Mouse (Mus musculus): ENCODE measurements around the gene Slc29a1.

Gene Slc29a1

DNA sequence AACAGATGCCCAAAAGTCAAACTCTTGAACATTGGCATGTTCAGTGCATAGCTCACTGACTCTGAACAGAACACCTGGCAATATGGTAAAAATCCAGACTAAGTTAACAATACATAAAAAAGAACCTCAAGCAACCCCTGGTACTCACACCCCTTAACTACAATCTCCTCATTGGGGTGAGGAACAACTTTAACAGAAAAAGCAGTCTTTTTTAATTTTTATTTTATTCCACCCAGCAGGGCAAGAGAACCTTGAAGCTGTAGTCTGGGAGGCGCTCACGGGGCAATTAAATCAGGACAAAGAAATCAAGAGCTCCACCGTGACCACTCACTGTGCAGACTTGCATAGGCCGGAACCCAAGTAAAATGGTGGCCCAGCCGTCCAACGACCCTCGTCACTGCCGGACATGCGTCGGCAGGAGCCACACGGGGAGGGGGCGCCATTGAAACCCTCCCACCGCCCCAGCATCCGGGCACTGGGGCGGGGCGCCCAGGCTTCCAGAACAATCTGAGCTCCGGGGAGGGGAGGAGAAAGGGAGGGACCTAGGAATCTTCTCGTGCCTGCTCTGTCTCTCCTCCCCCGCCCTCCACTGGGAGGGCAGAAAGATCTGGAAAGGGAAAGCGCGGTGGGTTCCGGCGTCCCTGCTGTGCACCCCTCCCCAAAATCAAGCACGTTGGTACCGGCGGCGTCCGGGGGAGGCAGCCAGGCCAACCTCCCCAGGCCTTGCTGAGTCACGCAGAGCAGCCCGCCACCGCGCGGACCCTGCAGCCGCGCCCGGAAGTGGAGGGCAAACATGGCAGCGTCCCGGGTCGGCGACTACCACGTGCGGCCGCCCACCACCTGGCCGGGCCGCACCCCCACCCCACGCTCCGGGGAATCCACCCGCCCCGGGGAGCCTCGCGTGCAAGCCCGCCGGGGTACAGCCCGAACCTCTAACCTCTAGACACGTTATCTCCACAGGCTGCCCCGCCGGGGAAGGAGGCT lies 27.0 kb downstream of the Slc29a1 start:
- in situ Hi-C loops (cut with MboI, MseI), result loop anchor here (25.0 kb wide), 1 partner anchor 1940 kb away; the partner anchor contains the start of genes Ccnd3 and Taf8

DNA sequence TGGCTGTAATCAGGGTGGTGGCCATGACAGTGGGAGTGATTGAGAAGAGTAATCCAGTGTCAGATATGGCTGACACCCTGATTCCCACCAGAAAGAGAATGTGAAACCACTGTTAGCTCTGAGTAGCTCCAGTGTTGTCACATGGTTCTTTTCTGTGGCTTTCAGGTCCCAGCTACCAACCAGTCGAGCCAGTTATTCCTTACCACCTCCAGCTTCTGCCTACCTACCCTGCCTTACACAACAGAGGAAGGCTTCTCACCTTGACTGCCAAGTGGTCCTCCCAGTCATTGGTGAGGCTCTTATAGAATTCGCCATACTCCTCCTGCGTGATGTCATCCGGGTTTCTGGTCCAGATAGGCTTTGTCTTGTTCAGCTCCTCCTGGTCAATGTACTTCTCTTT lies 29.4 kb downstream of the Slc29a1 start:
- in situ Hi-C loops (cut with MboI, MseI), result loop anchor here (10.0 to 25.0 kb wide), 2 partner anchors 595 to 1942 kb away; partner anchors contain the start of genes Ccnd3, Gtpbp2 and Taf8

DNA sequence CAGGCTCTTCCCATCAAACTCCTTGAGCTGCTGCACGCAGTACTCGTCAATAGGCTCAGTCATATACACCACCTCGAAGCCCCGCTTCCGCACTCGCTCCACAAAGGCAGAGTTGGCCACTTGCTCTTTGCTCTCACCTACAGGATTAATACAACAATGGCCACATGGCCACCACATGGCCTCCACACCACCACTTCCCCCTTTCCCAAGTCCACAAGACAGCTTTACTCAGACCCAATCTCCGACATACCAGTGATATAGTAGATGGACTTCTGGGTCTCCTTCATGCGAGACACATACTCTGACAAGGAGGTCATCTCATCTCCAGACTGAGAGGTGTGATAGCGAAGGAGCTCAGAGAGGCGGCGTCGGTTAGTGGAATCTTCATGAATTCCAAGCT lies 30.4 kb downstream of the Slc29a1 start:
- in situ Hi-C loops (cut with MboI, MseI), result loop anchor here (10.0 to 25.0 kb wide), 2 partner anchors 596 to 1943 kb away; partner anchors contain the start of genes Ccnd3, Gtpbp2 and Taf8

DNA sequence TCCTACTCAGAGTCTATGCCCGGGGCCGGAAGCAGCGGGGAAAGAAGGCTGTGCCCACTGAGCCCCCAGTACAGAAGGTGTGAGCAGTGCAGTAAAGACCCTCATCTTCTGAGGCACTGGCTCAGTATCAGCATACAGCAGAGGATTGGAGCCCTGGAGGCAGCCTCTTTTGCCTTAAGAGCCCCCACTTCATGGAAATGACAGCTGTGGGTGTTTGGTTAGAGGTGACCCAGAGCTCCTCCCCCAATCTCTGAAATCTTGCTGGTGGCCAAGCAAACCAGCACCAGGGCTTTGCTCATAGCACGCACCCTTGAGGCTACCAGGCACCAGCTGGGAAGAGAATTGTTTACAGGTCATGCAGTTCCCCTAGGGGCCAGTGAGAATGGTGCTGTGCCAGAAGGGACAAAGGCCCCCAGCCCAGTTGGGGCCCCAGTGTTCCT lies 32.2 kb downstream of the Slc29a1 start:
- in situ Hi-C loops (cut with MboI, MseI), result loop anchor here (10.0 to 25.0 kb wide), 2 partner anchors 598 to 1945 kb away; partner anchors contain the start of genes Ccnd3, Gtpbp2 and Taf8

DNA sequence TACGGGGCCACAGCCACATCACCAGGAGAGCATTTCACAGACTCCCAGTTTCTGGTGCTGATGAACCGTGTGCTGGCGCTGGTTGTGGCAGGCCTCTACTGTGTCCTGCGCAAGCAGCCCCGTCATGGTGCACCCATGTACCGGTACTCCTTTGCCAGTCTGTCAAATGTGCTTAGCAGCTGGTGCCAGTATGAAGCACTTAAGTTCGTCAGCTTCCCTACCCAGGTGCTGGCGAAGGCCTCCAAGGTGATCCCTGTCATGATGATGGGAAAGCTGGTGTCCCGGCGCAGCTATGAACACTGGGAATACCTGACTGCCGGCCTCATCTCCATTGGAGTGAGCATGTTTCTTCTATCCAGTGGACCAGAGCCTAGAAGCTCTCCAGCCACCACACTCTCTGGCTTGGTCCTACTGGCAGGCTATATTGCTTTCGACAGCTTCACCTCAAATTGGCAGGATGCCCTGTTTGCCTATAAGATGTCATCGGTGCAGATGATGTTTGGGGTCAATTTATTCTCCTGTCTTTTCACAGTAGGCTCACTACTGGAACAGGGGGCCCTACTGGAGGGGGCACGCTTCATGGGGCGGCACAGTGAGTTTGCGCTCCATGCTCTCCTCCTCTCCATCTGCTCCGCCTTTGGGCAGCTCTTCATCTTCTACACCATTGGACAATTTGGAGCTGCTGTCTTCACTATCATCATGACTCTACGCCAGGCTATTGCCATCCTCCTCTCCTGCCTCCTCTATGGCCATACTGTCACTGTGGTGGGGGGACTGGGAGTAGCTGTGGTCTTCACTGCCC lies 32.8 kb downstream of the Slc29a1 start:
- in situ Hi-C loops (cut with MboI, MseI), result loop anchor here (10.0 to 25.0 kb wide), 2 partner anchors 598 to 1946 kb away; partner anchors contain the start of genes Ccnd3, Gtpbp2 and Taf8

DNA sequence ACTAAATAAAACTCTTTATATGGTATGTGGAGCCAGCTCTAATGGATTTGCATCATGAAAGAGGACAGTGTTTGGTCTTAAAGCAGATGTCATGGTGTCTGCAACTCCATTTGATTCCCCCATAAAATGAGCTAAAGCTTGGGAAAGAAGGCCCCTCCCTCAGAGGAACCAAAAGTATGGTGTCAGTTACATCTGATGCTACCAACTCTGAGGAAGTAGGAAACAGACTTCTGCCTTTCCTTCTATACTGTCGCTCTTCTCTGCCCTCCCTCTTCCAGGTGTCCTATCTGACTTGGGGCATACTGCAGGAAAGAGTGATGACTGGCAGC lies 33.4 kb downstream of the Slc29a1 start:
- in situ Hi-C loops (cut with MboI, MseI), result loop anchor here (10.0 to 25.0 kb wide), 2 partner anchors 599 to 1946 kb away; partner anchors contain the start of genes Ccnd3, Gtpbp2 and Taf8

DNA sequence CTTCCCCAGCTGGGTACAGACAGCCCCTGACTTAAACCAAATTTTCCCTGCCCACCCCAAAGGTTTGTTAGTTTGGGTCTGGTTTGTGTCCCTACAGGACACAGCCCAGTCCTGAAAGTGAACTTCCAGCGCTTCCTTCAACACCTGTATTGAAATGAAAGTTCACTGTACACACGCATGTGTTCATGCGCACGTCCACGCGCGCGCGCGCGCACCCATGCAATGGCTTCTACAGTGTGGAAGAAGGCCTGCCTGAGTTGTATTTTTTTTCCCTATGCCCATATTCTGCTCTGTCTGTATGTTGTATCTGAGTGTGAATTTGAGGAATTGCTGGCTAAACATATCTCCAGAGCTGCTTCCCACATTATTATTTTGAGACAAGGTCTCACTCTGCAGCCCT lies 34.3 kb downstream of the Slc29a1 start:
- in situ Hi-C loops (cut with MboI, MseI), result loop anchor here (10.0 to 25.0 kb wide), 2 partner anchors 600 to 1947 kb away; partner anchors contain the start of genes Ccnd3, Gtpbp2 and Taf8

DNA sequence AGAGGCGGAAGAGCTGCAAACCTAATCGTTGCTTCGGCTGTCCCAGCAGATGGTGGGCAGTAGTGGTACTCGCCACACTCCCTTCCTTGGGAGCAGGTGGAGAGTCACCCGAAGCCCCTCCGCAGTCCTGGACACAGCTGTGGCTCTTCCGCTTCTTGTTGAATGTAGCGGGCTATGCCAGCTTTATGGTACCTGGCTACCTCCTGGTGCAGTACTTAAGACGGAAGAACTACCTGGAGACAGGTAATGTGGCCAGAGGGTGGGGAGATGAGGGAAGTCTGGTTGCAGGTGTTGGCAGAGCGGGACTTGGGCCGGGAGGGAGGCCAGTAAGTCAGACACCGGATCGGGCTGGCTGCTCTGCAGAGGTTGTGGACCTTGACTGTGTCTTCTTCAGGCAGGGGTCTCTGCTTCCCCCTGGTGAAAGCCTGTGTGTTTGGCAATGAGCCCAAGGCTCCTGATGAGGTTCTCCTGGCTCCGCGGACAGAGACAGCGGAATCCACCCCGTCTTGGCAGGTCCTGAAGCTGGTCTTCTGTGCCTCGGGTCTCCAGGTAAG lies 34.8 kb downstream of the Slc29a1 start:
- in situ Hi-C loops (cut with MboI, MseI), result loop anchor here (10.0 to 25.0 kb wide), 2 partner anchors 600 to 1948 kb away; partner anchors contain the start of genes Ccnd3, Gtpbp2 and Taf8

DNA sequence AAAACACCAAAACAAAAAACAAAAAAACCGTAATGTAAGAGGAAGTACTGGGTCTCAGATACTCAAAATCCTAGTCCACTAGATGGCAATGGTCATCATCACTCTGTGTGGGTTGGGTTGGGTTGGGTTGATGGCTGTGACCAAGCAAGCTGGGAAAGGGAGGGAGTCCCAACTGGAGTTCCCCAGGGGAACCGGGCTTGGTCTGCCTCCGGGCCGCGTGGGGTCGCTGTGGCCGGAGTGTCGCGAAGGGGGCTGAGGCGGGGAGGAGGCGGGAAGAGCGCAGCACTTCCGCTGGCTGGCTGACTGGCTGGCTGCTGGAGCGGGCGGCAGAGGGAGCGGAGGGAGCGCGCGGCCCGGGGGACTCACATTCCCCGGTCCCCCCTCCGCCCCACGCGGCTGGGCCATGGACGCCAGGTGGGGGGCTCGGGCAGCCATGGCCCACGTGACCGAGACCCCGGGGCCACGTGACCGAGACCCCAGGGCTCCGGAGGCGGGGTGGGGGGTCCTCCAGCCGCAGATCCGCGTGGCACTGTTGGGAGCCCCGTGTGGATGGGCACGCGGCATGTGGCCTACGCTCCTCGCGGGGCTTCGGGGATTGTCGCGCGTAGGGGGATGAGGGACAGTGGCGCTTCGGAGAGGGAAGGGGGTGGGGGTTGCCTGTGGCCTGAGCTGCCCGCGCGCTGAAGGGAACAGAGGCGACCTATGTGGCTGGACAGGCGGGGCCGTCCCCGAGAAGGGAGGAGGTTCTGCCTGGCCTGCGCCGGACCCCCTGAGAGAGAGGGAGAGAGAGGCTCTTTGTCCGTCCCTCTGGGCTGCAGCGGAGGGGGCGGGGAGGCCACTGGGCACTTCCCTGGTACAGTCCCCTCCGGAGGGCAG lies 35.5 kb downstream of the Slc29a1 start, which contains the start of gene Slc35b2:
Gene Slc35b2, plus strand, starts transcription at position 220 of the 876 bp plus-strand sequence.
- in situ Hi-C loops (cut with MboI, MseI), result loop anchor here (10.0 to 25.0 kb wide), 2 partner anchors 601 to 1948 kb away; partner anchors contain the start of genes Ccnd3, Gtpbp2 and Taf8

DNA sequence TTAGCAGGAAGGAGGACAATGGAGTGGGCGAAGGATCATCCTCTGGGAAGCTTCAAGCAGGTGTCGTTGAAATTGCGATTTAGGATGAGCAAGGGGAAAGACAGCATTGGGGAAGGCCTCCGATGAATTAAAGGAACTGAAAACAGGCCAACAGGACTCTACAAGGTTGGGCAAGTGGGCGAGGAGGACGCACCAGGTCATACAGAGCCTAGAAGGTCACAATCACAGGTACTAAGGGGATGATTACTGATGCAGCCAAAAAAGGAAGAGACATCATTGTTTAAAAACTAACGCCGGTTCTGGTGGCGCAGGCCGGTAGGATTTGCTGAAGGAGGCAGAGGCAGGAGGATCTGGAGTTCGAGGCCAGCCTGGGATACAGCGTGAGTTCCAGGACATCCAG lies 36.2 kb downstream of the Slc29a1 start:
- in situ Hi-C loops (cut with MboI, MseI), result loop anchor here (10.0 to 25.0 kb wide), 2 partner anchors 602 to 1949 kb away; partner anchors contain the start of genes Ccnd3, Gtpbp2 and Taf8

DNA sequence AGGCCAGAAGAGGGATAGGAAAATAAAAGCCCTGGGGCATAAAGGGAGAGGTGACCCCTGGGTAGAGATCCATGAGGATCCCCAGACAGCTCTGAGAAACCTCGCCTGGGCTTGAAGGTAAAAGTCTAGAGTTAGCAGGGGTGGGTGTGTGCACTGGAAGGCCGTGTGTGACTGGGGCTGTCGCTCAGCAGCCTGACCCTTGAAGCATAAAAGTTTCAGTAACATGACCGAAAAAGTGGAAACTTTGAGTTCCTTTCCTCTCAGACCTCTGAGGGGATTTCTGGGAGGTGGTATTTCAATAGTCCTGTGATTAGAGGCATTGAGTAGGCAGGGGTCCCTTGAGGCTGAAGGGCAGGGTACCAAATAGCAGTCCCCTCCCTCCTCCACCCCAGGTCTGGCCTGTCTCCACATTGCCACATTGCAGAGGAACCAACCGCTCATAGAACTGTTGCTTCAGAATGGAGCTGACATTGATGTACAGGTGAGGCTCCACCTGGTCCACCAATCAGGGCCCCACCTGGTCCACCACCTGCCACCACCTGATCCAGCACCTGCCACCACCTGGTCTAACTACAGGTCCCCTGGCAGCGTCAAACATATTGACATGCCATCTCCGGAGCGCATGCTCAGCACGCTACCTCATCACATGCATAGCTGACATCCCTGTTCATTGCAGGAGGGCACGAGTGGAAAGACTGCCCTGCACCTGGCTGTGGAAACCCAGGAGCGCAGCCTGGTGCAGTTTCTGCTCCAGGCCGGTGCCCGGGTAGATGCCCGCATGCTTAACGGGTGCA lies 39.5 kb downstream of the Slc29a1 start:
- in situ Hi-C loops (cut with MboI, MseI), result loop anchor here (10.0 to 25.0 kb wide), 2 partner anchors 605 to 1952 kb away; partner anchors contain the start of genes Ccnd3, Gtpbp2 and Taf8

DNA sequence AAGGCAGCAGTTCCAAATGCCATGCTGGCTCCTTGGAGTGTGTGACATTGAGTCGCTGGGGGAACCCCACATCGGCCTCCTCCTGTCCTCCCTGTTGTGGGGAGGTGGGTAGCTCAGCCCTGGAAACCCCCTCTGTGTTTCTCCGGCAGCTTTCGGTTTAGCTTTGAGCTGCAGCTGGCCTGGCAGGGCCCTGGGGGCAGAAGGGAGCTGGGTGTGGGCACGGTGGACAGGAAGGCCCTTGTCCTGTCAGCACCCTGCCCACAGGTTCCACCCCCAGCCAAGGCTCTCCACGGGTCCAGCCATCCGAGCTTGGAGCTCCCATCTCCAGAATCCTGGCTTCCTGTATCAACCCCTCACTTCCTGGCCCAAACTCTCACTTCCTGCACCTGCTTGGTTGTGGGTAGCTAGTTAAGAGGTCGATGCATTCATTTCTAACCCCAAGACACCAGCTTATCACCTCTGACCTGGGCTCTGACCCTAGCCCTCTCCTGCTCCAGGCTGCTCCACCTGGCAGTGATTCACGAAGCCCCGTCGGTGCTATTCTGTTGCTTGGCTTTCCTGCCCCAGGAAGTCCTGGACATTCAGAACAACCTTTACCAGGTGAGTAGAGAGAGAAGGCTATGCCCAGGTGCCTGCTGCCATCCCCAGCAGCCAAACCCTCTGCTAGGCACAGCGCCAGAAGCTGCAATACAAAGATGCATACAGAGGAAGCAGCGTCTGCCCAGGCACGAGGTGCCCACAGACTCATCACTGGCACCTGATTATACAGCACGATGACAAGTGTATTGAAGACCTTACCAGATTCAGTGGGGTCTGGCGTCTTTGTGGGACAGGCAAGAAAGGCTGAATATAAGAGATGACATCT lies 41.2 kb downstream of the Slc29a1 start:
- in situ Hi-C loops (cut with MboI, MseI), result loop anchor here (25.0 kb wide), 1 partner anchor 1954 kb away; the partner anchor contains the start of genes Ccnd3 and Taf8

DNA sequence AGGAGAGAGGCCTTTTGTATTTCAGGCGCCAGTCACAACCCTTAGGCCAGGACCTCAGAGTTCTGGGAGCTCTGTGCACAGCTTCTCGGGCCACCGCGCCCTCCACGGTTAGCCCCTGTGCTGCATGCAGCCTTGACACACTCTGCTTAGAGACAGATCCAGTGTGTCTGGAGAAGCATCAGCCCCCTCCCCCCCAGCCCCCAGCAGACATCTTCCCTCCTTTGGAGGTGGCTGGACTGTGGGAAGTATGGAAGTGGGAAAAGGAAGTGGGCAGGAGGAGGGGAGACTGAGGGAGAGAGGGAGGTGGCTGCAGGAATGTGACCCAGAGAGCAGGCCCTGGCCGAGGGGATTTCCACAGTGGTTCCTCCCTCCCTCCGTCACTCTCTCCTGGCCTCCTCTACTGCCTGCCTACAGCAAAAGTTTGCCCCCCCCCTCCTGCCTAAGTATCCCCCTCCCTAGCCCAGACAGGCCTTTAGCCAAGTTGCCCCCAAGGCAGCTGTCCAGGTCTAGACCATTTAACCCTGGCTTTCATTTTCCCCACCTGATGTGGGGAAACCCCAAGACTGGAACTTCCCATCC lies 42.1 kb downstream of the Slc29a1 start:
- in situ Hi-C loops (cut with MboI, MseI), result loop anchor here (25.0 kb wide), 1 partner anchor 1955 kb away; the partner anchor contains the start of genes Ccnd3 and Taf8

DNA sequence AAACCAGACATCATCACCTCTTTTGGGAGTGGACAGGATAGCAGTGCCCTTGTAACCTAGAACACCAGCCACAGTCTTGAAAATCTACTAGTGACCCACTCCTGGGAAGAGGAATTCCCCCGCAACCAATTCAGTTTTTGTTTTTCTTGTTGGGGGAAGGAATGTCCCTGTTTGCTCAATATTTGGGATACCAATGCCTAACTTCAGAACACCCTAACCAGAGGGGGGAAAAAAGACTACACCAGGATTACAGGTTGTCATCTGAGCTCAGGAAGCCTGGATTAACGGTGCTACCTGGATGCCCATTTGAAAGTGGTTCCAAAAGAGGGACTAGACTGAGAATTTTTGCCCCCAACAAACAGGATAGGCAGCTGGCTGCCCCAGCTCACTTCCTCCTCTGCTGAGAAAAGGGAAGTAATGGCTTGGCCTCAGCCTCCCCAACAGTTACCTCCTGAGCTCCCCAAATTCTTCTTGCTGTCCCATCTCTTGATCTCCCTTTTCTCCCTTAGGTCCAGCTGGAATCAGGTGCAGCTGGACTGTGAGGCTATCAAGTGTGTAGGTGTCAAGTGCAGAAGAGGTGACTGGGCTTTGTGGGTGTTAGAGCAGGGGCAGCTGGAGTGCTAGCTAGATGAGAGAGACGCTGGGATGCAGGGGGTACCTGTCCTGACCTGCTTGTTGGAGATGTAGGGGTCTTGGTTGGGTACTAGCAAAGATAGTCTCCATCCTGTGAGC lies 42.7 kb downstream of the Slc29a1 start:
- in situ Hi-C loops (cut with MboI, MseI), result loop anchor here (25.0 kb wide), 1 partner anchor 1956 kb away; the partner anchor contains the start of genes Ccnd3 and Taf8

DNA sequence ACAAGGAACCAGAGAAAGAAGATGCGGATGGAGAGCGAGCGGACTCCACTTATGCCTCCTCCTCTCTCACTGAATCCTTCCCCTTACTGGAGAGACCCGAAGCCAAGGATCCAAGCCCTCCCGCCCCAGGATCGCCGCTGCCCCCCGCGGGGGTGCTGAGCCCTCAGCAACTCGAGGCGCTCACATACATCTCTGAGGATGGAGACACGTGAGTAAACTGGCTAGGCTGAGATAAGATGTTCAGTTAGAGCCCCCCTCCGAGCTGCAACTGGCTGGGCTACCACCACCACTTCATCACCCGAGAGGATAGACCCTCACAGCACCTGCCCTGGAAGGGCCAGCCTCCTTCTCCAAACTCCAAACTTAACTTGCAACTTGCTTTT lies 43.3 kb downstream of the Slc29a1 start:
- in situ Hi-C loops (cut with MboI, MseI), result loop anchor here (25.0 kb wide), 1 partner anchor 1956 kb away; the partner anchor contains the start of genes Ccnd3 and Taf8

DNA sequence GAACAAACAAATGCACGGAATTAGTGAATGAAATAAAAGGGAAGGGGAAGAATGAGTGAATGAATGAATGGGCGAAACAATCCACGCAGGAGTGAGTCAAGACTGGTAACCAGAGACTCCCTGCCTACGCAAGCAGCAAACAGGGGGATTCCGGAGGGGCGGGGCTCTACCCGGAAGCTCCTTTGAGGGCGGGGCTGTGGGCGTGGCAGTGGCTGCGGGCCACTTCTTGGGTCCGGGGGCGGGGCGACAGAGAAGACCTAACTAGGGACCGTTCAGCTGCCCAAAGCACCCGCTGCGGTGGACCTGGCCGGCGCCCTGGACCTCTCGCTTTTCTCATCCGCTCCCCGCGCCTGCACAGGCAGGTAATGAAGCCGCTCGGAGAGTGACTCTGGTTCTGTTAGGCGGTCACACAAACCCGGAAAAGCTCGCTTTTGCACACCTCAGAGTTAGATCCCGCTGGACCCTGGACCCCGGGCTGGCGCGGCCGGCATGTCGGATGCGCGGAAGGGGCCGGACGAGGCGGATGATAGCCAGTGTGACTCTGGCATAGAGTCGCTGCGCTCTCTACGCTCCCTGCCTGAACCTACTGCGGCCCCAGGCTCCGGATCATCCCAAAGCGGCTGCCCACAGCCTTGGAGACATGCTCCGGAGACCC lies 43.8 kb downstream of the Slc29a1 start, which contains the start of gene Nfkbie:
Gene Nfkbie, plus strand, starts transcription at position 252 of the 655 bp plus-strand sequence.
- in situ Hi-C loops (cut with MboI, MseI), result loop anchor here (25.0 kb wide), 1 partner anchor 1957 kb away; the partner anchor contains the start of genes Ccnd3 and Taf8
